Mouse (Mus musculus) cerebellum, postnatal 36 days (tissue): ENCODE measurements around the gene Pcdh11x.
A peak's percentile ranks its signal among the peaks of the same experiment; 100 is the strongest.
"Not testable (repeated sequence)": the region's sequence is repeated elsewhere in the genome, so short reads cannot be mapped to it uniquely, and the experiment has no call there.

Experiments used
- DNase-seq, 2 experiments: peaks; one replicate each; pipeline ENCODE4 v3.0.0; 2021 to 2022; ENCODE audit warnings: mixed read lengths in 2 of 2

Pcdh11x gene

DNA sequence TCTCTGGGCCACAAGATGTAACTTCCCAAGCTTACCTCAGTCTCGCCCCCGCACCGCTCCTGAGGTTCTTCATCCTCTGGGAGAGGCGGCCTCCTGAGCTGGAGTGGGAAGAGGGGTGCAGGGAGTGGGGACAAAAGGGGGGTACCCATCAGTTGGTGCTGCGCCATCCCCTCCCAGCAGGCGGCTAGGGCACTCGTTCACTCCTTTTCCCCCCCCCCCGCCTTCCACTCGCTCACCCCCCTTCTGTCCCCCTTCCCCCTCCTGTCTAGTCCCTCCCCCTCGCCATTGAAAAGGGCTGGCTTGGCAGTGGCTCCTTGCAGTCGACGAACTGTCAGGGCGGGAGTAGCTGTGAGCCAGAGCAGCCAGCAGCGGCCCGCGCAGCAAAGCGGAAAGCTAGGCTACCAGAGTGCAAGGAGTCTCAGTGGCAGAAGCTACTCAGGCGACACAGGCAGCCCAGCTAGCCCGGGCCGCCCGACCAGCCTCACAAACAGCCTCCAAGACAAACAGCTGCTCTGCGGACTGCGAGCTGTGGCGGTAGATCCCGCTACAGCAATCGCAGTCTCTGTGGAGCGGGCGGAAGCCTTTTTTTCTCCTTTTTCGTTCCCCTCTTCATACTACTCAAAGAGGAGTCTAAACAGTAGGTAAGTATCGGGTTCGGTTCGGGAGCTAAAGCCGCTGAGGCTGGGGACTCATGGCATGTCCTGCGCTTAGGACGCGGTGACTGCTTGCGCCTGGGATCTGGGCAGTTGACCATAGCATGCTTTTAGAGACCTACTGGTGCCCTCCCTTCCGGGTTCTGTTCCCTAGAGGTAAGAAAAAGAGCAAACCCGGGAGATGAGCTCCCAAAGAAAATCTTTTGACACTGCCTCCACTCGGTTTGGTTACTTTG, at the start of gene Pcdh11x:
TSS of gene Pcdh11x (plus strand) at position 249 of the 889 bp plus-strand sequence.
- peak; percentile 38 to 41 for DNase-seq

DNA sequence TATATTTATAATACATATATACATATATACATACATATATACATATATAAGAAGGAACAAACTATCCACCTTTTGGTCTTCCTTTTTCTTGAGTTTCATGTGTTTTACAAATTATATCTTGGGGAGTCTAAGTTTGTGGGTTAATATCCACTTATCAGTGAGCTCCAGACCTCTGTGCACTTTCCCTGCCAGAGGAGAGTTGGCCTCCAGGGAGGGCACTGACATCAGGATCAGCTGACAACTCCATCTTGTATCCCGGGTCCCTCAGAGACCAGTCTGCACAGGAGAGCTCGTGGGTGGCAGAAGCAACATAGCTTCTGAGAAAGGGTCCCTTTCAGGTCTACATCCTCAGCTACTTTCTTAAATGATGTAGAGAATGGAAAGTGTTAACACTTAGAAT, 30.0 kb upstream of the Pcdh11x start:
- no peak for DNase-seq

DNA sequence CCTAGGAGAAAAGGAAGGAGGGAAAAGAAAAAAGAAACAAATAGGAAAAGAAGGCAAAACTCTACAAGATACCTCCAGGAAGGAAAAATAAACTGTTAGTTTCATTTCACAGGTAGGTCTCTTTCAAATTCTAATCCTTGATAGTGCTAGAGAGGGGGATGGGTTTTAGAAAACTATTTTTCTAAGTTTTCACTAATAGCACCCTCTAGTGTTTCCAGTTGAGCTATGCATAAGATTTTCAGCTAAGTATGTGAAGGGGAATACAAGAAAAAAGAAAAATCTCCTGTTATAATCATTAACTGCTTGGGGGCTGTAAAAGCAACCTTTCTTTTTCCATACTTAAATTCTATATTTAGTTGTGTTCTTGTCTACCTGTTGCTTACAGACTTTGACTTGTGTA, 4.5 kb upstream of the Pcdh11x start:
- no peak for DNase-seq

DNA sequence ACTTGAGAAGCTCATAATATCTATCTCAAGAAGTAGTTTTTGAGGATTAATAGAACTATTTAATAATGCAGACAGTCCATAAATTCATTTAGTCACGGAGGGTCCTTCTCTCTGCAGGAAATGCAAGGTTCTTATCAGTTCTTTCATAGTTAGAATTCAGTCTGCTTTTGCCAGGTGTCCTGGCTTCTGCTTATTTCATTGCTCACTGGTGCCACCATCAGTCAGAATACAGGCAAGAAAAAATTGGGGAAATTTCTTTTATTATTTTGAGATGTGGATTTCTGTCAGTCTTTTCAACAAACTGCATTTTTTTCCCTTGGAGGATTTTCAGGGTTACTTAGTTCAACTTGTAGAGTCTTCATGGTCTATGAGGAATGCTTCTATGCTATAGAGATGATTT, 2.6 kb upstream of the Pcdh11x start:
- DNase-seq, result peak in 1 of 2 experiments; percentile 2

DNA sequence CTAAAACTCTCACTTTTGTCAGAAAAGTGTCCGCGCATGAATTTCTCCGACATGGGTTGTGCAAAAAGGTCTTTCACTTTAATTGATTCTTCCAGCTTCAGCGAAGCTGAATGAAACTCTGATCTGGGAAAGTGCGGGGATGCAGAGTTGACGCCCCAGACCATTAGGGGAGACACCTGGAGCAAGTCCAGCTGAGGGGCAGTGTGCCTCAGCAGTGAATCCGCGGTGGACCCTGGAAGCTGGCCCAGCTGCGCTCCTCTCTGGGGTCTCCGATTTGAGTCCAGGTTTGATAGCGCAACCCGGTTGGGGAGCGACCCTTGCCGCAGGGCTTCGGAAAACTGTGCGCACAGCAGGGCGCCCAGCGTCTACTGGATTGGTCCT, 831 bp downstream of the Pcdh11x start:
- peak; percentile 13 to 20 for DNase-seq

DNA sequence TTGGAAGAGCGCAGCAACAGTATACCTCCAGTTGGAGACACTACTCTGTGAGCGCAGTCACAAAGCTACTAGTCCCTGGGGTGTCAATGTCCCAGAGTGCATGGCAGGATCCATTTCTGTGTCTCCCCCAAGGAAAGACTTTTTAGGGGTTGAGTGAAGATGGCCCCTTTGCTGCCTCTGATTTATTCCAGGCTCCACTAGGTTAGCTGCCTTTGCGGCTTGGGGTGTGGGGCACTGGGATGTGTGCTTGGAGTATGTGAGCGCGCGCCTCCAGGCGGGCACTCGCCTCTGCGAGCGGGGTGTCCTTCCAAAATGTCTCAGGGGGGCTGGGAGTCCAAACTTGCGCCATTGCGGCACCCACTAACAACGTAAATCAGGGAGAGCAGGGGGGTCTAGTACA, 1.6 kb downstream of the Pcdh11x start:
- peak; percentile 31 to 35 for DNase-seq

DNA sequence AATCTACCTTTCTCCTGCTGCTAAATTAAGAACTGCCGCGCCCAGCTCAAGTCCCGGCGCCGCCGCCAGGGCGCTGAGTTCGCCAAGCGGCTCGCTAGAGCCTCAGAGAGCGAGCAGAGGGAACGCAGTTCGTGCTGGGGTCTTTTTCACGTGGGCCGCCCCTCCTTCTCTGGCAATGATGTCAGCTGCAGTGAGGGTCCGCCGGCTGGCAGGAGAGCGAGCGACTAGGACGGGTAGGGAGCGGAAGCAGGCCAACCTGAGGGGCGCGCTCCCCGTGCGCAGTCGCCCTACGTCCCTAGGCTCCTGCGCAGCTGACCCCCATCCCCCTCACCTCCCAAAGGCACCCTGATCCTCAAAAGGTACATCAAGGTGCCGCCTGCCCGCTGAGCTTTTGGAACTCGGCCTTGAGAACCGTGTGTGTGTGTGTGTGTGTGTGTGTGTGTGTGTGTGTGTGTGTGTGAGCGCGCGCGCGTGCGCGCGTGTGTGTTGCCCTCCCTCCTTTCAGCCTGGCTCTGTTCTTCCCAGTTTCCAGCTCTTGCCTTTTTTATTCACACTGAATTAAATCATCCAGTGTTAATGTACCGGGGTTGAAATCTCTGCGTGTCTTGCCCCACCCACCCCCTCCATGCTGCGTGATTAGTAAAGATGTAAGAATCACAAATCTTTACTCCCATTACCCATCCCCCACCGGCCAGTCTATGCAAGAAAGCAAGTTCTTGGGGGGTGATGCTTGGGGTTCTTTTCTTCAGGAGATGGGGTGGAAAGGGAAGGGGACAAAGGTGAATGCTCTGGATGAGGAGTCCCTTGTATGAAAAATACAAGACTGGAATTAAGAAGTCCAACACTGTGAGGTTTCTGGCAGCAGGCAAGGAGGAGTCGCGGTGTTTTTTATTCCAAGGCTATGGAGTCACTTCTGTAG, 3.0 kb downstream of the Pcdh11x start:
- DNase-seq, result peak; percentile 43 to 47

DNA sequence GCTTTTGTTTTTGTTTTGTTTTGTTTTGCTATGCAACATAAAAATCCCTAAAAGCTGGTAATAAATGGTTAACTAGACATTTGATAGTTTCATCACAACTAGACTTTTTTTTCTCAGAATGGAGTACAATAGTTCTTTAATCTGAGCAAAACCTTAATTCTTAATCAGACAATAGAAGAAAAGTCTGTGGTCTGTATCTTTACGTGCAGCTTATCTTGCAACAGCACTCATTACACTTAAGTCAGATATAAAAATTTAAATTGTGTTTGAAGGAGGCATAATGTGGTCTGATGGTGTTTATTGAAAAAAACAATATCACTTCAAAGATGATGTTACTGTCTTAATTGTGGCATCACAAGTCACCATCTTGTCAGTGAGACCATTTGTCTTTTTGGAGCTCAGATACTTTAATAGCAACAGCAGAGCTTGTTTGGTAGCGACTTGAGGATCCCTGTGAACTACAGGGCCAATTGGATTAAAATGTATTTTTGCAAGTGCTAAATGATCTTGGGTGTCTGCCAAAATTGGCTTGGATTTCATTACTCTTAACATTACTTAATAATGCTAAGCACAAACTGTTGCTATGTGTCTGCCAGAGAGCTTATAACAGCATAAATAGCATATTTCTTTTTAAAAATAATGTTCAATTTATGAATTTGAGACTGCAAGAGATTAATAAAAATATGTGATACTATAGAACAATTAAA, 11.6 kb downstream of the Pcdh11x start:
- DNase-seq, result no peak

DNA sequence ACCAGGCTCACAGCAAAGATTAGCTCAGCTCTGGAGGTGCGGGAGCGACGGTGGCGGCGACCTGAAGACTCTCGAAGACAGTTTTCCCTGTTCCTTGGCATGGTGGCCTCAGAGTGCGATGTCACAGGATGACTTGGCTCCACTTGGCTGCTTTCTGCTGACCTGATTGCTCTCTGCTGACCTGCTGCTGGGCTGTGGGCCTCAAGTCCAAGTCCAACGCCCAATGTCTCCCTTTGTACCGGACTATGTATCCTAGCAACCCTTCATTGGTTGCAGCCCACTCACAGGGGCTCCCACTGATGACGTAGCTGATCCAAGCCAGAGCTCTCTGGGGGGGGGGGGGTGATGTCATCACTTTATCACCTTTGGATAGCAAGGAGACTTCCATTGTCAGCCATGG, 22.9 kb downstream of the Pcdh11x start, which contains the start of gene H2afb3:
TSS of gene H2afb3 (minus strand) at position 101 of the 400 bp plus-strand sequence.
- not testable (repeated sequence) for DNase-seq

DNA sequence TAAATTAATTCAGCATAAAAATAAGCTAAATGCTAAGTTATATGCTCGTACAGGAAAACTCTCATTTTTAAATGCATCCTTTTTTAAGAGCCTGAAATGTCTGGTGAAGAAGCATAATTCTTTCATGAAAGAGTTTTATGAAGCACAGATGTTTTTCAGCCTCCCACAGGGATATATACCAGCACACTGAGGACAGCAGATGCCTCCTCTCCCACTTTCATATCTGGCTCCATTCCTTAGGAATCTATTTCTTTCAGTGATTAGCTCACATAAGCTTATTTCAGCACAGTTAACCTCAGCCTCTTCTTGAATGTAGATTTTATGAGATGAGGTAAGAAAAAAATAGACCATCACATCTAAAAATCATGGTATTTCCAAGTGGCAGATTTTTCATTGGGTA, 176.2 kb downstream of the Pcdh11x start:
- no peak for DNase-seq

DNA sequence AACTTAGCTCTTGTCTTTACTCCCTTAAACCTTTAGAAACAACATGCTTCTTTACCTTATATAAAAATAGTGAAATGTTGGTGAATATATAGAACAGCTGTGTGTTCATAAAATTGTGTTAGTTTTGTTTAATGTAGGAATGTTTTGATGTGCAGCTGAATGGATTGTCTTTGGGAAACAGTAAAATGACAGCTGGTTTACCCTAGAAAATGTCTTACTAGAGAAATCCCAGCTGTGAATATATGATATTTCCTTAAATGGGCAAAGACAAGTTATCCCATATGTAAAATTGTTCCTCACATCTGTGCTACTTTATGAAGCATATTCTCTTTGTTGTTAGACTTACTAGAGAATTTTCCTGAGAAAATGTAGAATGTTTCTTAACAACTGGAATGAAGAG, 196.4 kb downstream of the Pcdh11x start:
- DNase-seq, result no peak

DNA sequence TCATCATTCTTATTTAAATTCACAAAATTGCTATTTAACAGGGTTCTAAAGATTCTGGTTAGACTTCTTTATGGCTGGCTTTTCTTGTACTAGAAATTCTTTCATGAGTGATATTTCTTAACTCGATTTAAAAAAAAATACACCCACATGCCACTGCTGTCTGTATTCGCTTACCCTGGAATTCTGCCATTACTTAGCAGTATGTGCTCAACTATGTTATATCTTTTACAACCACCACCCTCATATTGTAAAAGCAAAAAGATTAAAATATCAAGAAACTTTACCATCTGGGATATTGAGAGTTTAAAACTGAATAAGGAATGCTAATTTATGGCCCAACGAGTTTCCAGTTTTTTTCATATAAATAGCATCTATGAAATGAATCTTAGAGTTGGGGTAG, 234.9 kb downstream of the Pcdh11x start:
- DNase-seq, result no peak

DNA sequence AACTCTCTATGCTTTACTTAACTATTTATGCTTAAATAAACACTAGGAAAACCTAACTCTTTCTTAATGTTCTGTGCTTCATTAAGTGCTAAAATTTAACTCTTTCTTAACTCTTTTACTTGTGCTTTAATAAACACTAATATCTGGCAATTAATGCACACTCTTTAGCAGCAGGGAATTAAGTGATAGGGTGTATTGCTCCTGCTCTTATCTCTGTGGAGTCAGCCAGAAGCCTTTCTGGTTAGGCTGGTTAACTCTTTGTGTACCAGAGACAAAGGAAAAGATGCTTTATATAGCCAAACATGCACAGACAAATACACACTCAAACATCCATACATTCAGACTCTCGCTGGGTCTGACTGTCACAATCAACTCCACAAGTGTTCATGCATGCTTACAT, 309.2 kb downstream of the Pcdh11x start:
- no peak for DNase-seq

DNA sequence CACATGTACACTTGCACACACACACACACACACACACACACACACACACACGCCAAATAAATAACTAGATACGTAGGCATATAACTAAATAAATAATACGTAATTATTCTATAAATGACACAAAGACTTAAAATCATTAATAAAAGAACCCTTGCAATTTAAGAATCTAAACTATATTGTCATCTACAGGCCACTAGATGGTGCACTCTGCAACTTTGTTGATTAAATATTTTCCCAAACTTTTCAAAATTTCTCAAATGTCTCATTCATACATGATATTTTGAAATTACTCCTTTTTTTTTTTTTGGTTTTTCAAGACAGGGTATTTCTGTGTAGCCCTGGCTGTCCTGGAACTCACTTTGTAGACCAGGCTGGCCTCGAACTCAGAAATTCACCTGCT, 328.4 kb downstream of the Pcdh11x start:
- no peak for DNase-seq

DNA sequence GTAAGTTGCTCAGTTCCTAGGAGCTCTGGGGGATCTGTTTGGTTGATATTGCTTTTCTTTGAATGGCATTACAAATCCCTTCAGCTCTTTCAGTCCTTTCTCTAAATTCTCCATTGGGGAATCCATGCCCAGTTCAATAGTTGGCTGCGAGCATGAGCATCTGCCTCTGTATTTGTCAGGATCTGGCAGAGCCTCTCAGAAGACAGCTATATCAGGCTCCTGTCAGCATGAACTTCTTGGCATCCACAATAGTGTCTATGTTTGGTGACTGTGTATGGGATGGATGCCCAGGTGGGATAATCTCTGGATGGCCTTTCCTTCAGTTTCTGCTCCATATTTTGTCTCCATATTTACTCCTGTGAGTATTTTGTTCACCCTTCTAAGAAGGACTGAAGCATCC, 380.2 kb downstream of the Pcdh11x start:
- DNase-seq, result peak; percentile 2

DNA sequence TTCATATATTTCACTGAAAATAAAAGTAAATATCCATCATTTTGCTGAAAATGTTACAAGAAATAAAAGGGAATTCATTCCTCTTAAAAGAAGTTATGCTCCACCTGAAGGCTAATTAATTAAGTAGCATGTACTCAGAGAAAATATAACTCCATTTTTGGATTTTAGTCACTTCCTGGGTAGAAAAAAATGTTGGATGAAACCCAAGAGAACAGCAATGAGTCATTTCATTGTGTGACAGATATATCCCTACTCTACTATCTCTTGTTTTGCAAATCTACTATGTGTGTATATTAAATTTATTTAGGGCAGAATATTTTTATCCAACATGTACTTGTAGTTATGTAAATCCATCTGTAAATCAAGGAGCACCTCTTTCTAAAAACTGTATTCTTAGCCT, 444.1 kb downstream of the Pcdh11x start:
- no peak for DNase-seq

DNA sequence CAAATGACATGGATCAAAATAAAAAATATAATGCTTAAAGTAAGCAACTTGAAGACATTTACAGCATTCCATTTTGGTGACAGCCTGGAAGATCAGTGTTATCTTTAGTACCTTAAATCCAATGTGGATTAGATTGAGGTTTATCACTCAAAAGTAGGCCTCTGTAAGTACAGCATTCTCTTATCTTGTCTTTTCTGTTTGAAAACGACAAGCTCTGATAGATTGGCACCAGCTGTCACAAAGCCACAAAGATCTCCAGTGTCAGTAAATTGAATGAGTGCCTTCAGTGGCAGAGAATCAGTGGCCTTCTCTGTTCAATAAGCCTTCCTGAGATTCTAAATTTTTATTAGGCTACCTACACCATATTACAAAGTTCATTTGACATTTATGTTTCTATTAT, 445.7 kb downstream of the Pcdh11x start:
- DNase-seq, result no peak

DNA sequence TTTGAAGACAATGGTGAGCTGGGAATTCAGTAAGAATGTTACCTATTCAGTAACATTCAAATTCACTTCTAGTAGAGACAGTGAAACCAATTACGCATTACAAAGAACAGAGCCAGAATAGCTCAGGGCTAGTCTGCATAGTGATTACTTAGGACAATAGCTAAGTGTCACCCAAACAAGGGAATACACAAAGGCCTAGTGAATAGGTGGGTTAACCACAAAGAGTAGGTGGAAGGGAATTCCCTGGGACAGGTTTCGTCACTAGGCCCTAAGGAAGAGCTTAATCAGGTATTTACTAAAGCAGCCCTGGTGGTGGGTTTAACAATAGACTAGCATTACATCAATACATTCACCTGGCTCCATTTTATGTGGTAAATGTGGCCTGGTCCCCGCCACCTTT, 654.5 kb downstream of the Pcdh11x start:
- no peak for DNase-seq
